Mouse (Mus musculus) gastrocnemius, adult 2 months (tissue): ENCODE data around the gene Rasgef1b. TPM values are rescaled to one million over a fixed set of nuclear protein-coding genes. Genes with fewer than 3 reads are reported as not detected.

Experiments
- DNase-seq: peaks from one replicate; pipeline ENCODE4 v3.0.0; 2022
- H3K27ac ChIP-seq: fragments of 200-600 bp; 2 replicates; pipeline ENCODE4 v1.8.1; 2022; ENCODE audit warnings: mild to moderate bottlenecking
- H3K4me3 ChIP-seq: fragments of 200-600 bp; 2 replicates; pipeline ENCODE4 v1.8.1; 2022; ENCODE audit warnings: mild to moderate bottlenecking, moderate library complexity
- CTCF ChIP-seq: fragments of 200-600 bp; IDR thresholded peaks from 2 replicates; pipeline ENCODE4 v1.8.1; 2022; ENCODE audit warnings: antibody characterized with exemption, mild to moderate bottlenecking, moderate library complexity
- intact Hi-C: fragments of 180-260 bp; cut with DNase I; formaldehyde crosslinking; loops from one replicate; pipeline ENCODE4 v1.15.1; 2025
- total RNA-seq, 2 experiments: library from RNA; stranded (reverse); gene quantifications; 2 replicates each; pipeline ENCODE4 v1.2.3; 2021

The Rasgef1b gene
- total RNA-seq, 2 experiments from 2014 or later: 0.26 to 0.47 TPM

DNA sequence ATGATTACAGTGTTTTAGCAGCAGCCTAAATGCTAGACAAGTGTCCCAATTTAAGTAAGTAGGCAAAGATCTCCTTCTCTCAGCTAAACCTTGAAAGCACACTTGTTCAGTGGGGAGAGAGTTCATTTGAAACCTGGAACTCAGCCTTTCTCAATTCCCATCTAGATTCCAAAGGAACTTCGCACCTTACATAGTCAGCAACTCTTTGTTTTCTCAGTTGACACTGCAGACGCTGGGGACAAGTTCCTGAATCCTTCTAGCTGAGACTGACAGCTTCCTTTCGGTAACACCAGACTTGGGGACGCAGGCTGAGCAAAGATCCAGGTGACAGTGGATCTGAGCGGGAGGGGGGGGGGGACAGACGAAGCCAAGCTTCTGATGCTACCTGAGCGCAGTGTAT is 481.4 kb downstream of the Rasgef1b start:
- H3K4me3 ChIP-seq: no peak overlapping the region
- DNase-seq: no peak
- TF ChIP-seq CTCF: no peak
- H3K27ac ChIP-seq: no peak overlapping the region
- intact Hi-C loops: no loop called here

- DNase-seq: no peak
- intact Hi-C loops: no loop called here
- no peak for TF ChIP-seq CTCF
- no peak overlapping the region for H3K27ac ChIP-seq
- H3K4me3 ChIP-seq: no peak overlapping the region
These were observed 481.9 kb downstream of the Rasgef1b start for GRCm38 (mm10) chr5:99246972-99247371.

GRCm38 (mm10) chr5:99241988-99242740 is 486.7 kb downstream of the Rasgef1b start:
- Histone ChIP-seq H3K27ac (no peak overlapping the region), H3K4me3 (no peak overlapping the region)
- intact Hi-C loops: no loop called here
- no peak for DNase-seq
- TF ChIP-seq CTCF: no peak

DNA sequence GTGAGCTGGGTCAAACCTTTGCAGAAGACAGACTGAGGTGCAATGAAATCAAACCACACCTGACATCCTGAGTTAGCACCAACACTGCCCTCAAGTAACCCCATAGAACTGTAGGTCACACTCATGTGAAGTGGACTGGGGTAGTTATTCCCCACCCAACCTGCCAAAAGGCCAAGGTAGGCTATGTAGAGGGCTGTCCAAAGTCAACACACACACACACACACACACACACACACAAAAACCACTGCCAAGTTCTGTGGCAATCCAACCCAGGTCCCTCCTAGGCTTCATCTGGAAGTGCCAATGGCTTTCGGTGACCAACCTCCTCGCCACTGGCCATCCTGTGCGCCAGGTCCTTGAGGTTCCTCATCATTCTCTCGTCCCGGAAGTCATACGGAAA is 488.4 kb downstream of the Rasgef1b start:
- H3K27ac ChIP-seq: no peak overlapping the region
- no peak for TF ChIP-seq CTCF
- DNase-seq: no peak
- H3K4me3 ChIP-seq: no peak overlapping the region
- intact Hi-C loops: no loop called here

GRCm38 (mm10) chr5:99239677-99240076 is 489.2 kb downstream of the Rasgef1b start:
- intact Hi-C loops: no loop called here
- no peak overlapping the region for H3K27ac ChIP-seq
- TF ChIP-seq CTCF: no peak
- H3K4me3 ChIP-seq: no peak overlapping the region
- no peak for DNase-seq

- Histone ChIP-seq H3K27ac (no peak overlapping the region), H3K4me3 (no peak overlapping the region)
- DNase-seq: no peak
- TF ChIP-seq CTCF: no peak
- intact Hi-C loops: no loop called here
These were observed 490.7 kb downstream of the Rasgef1b start for GRCm38 (mm10) chr5:99238150-99238549.

GRCm38 (mm10) chr5:99236888-99237752 is 491.7 kb downstream of the Rasgef1b start:
- H3K27ac ChIP-seq: no peak overlapping the region
- no peak overlapping the region for H3K4me3 ChIP-seq
- DNase-seq: no peak
- TF ChIP-seq CTCF: no peak
- intact Hi-C loops: no loop called here

DNA sequence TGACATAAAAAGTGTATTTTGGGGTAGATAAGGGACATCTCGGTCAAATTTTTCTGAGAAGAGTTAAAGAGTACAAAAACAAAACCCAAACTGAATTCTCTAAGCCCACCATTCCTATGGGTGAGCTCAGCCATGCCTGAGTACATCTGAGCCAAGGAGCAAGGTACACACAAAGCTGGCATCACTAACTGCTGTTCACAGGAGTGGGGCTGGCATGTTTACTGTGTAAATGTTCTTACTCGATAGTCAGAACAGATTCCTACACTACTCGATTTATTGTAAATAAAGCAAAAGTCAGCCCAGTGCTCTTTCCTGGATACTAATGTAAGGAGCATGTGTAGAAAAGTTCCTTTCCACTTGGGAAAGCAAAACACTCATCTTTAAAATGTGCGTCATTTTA is 492.4 kb downstream of the Rasgef1b start:
- DNase-seq: no peak
- intact Hi-C loops: no loop called here
- H3K4me3 ChIP-seq: no peak overlapping the region
- no peak for TF ChIP-seq CTCF
- no peak overlapping the region for H3K27ac ChIP-seq

DNA sequence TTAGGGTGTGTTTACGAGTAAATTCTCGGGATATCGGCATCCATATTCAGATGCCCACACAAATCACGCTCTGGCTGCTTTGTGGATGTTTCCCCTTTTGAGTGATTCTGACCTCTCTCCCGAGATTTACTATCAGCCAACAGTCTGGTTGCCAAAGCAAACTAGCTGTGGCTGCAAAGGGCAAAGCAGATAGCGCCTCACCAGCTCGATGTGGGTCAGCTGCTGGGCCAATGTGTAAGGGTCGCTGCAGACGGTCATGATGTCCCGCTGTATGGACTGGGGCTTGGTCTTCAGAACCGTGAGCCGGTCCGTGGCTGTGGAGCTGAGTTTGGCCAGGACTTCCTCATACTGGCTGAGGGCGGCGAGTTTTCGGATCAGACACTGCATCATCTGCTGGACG is 494.6 kb downstream of the Rasgef1b start:
- intact Hi-C loops: no loop called here
- no peak for TF ChIP-seq CTCF
- DNase-seq: no peak
- no peak overlapping the region for H3K4me3 ChIP-seq
- H3K27ac ChIP-seq: no peak overlapping the region

GRCm38 (mm10) chr5:99233176-99233575 is 495.7 kb downstream of the Rasgef1b start:
- DNase-seq: no peak
- no peak for TF ChIP-seq CTCF
- intact Hi-C loops: no loop called here
- H3K27ac ChIP-seq: no peak overlapping the region; the same call in 1 of the 2 replicates
- H3K4me3 ChIP-seq: no peak overlapping the region

DNA sequence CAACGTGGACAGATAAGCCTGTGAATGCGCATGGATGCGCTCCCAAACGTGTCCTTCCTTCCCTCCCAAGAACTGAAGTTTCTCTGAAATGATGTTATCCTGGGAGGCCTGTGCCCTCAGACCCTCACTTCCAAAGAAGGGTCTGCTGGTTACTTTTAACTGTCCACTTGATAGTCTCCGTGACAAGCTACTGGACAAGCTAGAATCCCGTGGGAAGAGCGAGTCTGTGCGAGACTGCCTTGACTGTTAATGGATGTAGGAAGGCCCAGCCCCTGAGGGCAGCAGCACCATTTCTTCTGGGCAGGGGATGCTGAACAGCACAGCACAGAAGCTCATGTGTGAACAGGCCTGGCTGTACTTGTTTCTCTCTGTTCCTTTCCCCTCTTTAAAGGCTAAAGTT is 496.5 kb downstream of the Rasgef1b start:
- no peak overlapping the region for H3K4me3 ChIP-seq
- no peak overlapping the region; the same call in 1 of the 2 replicates for H3K27ac ChIP-seq
- intact Hi-C loops: no loop called here
- no peak for DNase-seq
- TF ChIP-seq CTCF: no peak

- intact Hi-C loops: no loop called here
- no peak overlapping the region for H3K4me3 ChIP-seq
- no peak for DNase-seq
- H3K27ac ChIP-seq: no peak overlapping the region
- no peak for TF ChIP-seq CTCF
These were observed 498.4 kb downstream of the Rasgef1b start for GRCm38 (mm10) chr5:99230476-99230875.

- no peak for TF ChIP-seq CTCF
- DNase-seq: no peak
- intact Hi-C loops: no loop called here
These were observed 501.5 kb downstream of the Rasgef1b start for GRCm38 (mm10) chr5:99227361-99227760.

DNA sequence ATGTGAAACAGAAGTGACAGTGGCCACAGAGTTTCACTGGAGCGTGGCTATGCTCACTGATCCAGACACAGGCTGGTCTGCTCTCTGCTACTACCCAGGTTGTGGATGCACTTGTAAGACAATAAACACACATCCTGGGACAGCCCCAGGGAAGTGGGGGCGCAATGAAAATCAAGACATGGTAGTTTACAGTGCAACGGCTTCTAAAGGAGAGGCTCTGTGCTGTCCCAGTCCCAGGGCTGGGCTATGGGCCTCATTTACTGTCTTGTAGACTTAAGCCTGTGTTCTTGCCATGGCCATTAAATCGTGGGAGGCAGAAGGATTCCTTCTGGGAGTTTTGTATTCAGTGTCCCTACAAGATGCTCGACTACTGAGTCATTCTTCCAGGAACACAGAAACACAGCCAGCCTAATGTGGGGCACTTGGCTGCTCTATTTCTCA is 504.3 kb downstream of the Rasgef1b start:
- intact Hi-C loops: no loop called here
- DNase-seq: peak; percentile 20
- H3K27ac ChIP-seq: no peak overlapping the region
- TF ChIP-seq CTCF: no peak
- H3K4me3 ChIP-seq: no peak overlapping the region

More at GRCm38 (mm10) chr5:99227361-99227760, 501.5 kb downstream of the Rasgef1b start:
- H3K27ac ChIP-seq: no peak overlapping the region
- no peak overlapping the region for H3K4me3 ChIP-seq
